Mouse (Mus musculus) 3134 (cell line): ENCODE measurements around the gene Itpr1.

Experiments used
- DNase-seq: peaks from one replicate; pipeline ENCODE4 v3.0.0-alpha.2; 2011; ENCODE audit warnings: low spot score; ENCODE audit not compliant: insufficient read length; ENCODE audit errors: extremely low read depth

Gene Itpr1

GRCm38 (mm10) chr6:108494994-108495393, 282.1 kb downstream of the Itpr1 start:
- DNase-seq: no peak

DNA sequence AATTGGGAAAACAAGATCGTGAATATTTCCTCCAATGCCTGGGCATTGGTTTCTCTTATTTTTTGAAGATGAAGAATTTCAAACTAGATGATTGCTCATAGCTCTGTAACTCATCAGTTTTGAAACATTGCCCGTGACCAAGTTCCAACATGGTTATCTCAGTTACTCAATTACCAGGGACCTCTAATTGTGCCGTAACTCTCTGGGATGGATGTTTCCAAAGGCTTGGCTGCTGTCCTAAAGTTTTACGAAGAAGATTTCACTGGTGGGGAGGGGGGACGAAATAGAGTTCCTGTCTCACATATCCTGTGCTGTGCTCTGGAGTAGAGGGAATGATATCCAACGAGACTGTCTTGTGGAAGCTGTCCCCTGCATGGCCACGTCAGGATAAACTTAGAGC, 285.2 kb downstream of the Itpr1 start:
- no peak for DNase-seq

DNA sequence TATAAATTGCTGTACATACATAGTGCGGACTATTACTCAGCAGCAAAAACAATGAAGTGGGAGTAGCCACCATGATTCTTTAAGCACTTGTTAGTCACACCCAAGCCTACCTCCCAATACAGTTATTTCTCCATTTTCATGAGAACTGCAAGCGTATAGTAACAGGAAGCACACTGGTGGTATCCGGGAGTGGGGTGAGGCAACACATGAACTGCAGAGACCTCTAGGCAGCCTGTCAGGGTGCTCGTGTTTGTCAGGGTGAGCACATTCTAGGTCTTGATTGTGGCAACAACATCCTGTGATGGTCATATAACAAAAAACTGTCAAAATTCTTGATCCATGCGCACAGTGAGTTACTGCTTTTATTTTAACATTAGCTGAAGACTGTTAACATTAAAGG, 290.8 kb downstream of the Itpr1 start:
- no peak for DNase-seq

GRCm38 (mm10) chr6:108504717-108505116, 291.8 kb downstream of the Itpr1 start:
- DNase-seq: no peak

DNA sequence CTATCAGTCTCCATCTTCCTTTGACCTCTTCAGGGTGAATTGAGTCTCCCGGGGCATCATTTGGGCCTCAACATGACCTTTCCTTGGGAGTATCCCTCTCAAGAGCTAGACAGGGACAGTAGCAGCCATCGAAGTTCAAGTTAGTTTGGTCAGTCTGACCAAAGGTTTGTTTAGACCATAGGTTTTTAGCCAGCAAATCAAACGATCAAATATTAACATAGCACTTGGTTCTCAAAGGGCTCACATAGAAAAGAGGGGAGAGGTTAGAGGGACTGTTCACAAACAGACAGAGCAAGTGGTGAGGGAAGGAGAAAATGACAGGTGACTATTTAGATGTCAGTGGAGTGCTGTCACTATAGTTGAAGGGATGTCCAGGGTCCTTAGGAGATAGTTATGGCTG, 293.3 kb downstream of the Itpr1 start:
- no peak for DNase-seq

GRCm38 (mm10) chr6:108507337-108507736, 294.4 kb downstream of the Itpr1 start:
- DNase-seq: no peak

DNA sequence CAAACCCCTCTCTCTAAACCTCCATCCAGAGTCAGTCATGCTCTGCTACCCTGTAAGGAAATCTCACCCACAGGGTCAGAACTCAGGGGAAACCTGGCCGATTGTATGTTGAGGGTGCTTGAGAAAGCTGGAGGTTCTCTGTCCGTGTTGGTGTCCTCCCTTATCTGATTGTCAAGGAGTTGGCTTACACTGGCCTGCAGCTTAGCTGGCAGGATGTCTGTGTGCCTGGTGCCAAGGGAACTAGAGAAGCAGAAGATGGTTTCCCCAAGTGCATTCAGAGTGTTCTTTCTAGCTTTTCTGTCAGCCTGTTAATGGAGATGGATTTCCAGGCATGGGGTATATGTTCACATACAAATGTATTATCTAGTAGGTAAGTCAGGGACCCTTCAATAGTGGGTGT, 296.4 kb downstream of the Itpr1 start:
- DNase-seq: no peak

- no peak for DNase-seq
Measured at GRCm38 (mm10) chr6:108510101-108510500, 297.2 kb downstream of the Itpr1 start.

DNA sequence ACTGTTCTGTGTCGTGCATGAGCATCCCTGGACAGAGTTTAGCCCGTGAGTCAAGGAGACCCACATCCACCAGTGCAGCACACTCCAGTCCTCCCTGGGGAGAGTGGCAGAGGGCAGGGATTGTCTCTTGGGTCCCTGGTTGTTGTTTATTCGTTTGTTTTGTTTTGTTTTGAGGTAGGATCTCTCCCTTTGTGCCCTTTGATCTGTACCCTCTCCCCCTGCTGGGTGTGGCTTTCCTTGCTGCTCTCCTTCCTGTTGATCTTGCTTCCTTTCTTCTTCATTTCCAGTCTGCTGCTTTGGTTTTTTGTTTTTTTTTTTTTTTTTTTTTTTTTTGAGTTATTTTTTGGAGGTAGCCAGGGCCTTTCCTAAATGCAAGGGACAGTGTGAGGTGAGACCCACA, 299.2 kb downstream of the Itpr1 start:
- no peak for DNase-seq

GRCm38 (mm10) chr6:108512994-108513393, 300.1 kb downstream of the Itpr1 start:
- DNase-seq: no peak

GRCm38 (mm10) chr6:108516248-108516647, 303.4 kb downstream of the Itpr1 start:
- DNase-seq: no peak

GRCm38 (mm10) chr6:108517241-108517981, 304.5 kb downstream of the Itpr1 start:
- DNase-seq: no peak

DNA sequence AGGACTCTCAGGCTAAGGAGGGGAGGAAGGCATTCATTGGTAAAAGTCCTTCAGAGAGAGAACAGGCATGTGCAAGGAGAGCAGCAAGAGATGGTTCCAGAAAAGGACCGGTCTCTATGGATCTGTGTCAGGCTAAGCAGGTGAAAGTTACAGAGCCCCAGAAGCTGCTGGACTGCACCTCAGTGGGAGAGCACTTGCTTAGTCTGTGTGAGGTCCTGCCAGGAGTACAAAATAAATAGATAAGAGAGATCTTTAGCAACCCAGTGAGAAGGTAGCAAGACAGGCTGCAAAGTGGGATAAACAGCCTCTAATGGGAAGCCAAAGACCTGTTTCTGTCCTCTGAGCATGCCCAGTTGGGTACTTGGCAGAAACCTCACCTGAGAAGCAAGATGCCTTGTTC, 305.1 kb downstream of the Itpr1 start:
- DNase-seq: no peak

- DNase-seq: no peak
Measured at GRCm38 (mm10) chr6:108518552-108518951, 305.7 kb downstream of the Itpr1 start.

- DNase-seq: no peak
Measured at GRCm38 (mm10) chr6:108519327-108519726, 306.4 kb downstream of the Itpr1 start.

GRCm38 (mm10) chr6:108523956-108524616, 311.2 kb downstream of the Itpr1 start:
- DNase-seq: no peak

DNA sequence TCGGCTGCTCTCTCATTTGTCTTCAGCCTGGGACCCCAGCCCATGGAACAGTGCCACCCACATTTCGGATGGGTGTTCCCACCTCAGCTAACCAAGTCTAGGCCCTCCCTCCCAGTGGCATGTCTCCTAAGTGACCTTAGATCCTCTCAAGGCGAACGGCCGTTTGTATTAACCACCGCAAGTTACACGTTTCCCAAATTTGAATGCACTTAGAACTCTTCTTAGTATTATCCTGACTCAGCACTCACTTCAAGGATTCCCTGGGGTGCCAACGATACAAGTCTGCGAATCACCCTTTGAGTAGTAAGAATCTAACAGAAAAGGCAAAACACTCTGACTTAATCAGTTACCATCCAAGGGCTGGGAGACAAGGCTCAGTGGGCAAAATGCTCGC, 311.7 kb downstream of the Itpr1 start:
- no peak for DNase-seq

DNA sequence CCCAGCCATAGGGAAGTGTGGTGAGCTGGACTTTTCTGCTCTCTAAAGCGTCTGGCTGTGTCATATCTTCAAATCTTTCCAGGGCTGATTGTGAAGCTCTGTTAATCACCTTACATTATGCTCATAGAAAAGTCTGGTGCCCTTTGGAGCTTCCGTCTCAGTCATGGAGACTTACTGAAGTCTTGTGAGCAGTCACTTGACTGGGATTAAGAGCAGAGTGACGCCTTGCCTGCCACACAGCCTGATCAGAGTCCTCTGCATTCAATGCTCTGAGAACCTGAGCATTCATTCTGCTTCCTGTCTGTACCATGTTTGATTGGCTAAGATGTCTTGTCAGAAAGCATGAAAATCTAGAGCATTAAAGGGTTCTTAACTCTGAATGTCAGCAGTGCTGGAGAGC, 314.7 kb downstream of the Itpr1 start:
- DNase-seq: no peak

- DNase-seq: no peak
Measured at GRCm38 (mm10) chr6:108527993-108528392, 315.1 kb downstream of the Itpr1 start.

GRCm38 (mm10) chr6:108529150-108529549, 316.3 kb downstream of the Itpr1 start:
- DNase-seq: no peak

- DNase-seq: peak; percentile 31
Measured at GRCm38 (mm10) chr6:108530781-108531323, 318.0 kb downstream of the Itpr1 start.
